Comparison of ENCODE assay signal across 22 mouse cellular contexts in the genomic region with DNA sequence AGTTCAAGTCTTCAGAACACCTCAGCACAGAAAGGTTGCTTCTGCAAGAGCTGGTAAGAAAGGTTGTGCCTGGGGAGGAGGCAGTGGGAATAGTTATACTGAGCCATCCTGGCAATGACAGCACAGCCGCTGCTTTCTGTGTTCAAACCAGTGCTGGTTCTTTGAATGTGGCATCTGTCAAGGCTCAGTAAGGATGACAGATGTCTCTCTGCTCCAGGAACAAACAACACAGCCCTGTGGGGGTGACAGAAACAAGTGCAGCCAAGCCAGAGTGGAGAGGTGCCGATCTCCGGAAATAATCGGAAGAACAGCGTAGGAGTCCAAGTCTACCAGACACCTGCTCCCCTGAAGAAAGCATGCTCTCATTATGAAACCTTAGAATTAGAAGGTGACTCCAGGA.
DNase-seq lines count a peak whose midpoint lies in the region; ATAC-seq and TF ChIP-seq lines count a peak whose summit lies in the region.
"Had no signal": no experiment of that assay in that cellular context is flagged by ENCODE, and none has a peak within 500 bp of the region (broad histone marks: within the 10 kb centered on the region; RNA-seq: fewer than 3 reads in every experiment).

No protein-coding gene starts in this region.

- H3K27ac ChIP-seq in cortical plate, adult 2 months (ENCODE audit: insufficient read depth, low read length), result peak overlapping the region; percentile 58
- peak overlapping the region; percentile 74 for H3K27ac ChIP-seq in left cerebral cortex, adult 2 months
- H3K27ac ChIP-seq: embryonic facial prominence, embryonic 15.5 days; forebrain, embryonic 12.5 days; heart, embryonic 10.5 days; macrophage; neural tube, embryonic 12.5 days had no signal

- intact Hi-C loops in left cerebral cortex, adult 2 months (cut with DNase I), result no loop called here

- DNase-seq in frontal cortex, postnatal 36 days (ENCODE audit: low spot score in 2 of 2), result peak; percentile 53 to 63
- no peak for DNase-seq in frontal cortex, postnatal 10 days (ENCODE audit: low spot score in 2 of 2)
- DNase-seq in brain, adult 2 months (ENCODE audit: low read depth, low spot score), result peak; percentile 85
- peak; percentile 22 to 29 for DNase-seq in left cerebral cortex, adult 2 months (ENCODE audit: extremely low spot score in 1 of 2, low spot score in 2 of 2)
- DNase-seq: adrenal gland, postnatal 10 days; cerebellum, postnatal 36 days; gastrocnemius, postnatal 14 days; kidney, adult 9 months; liver; lung, adult 18-20 months; midbrain, embryonic 14.5 days; spleen, adult 18-20 months; thymus, postnatal 14 days had no signal

- no peak for TF ChIP-seq CTCF in cortical plate, adult 2 months (IDR thresholded peaks at IDR 0.05; ENCODE audit: extremely low read depth, insufficient read depth, low read length)
- TF ChIP-seq CTCF in left cerebral cortex, adult 2 months (IDR thresholded peaks at IDR 0.05), result no peak

- no peak for TF ChIP-seq POLR2A in cortical plate, adult 2 months (IDR thresholded peaks at IDR 0.05; ENCODE audit: extremely low read depth, insufficient read depth, low read length)

- no peak for ATAC-seq in granulocyte monocyte progenitor cell, adult 5-6 weeks (replicated peaks; ENCODE audit: poor library complexity, severe bottlenecking)
- ATAC-seq in activated CD4-positive, CD25-positive, alpha-beta regulatory T cell, adult 4 months, result no peak
- ATAC-seq: inflammation-experienced regulatory T-cells, adult 6 months had no signal

- H3K4me3 ChIP-seq in cortical plate, adult 2 months (ENCODE audit: insufficient read depth, low read length), result no peak overlapping the region
- no peak overlapping the region for H3K4me3 ChIP-seq in left cerebral cortex, adult 2 months
- H3K4me3 ChIP-seq: embryonic facial prominence, embryonic 15.5 days; forebrain, embryonic 12.5 days; heart, embryonic 10.5 days; neural tube, embryonic 12.5 days had no signal

- peaks cover 7% of the 10 kb centered on the region for H3K4me1 ChIP-seq in cortical plate, adult 2 months (ENCODE audit: control insufficient read depth, insufficient read depth, low read length)
- H3K4me1 ChIP-seq: embryonic facial prominence, embryonic 15.5 days; forebrain, embryonic 12.5 days; heart, embryonic 10.5 days; neural tube, embryonic 12.5 days had no signal

Comparison
In these comparisons a context has a peak if more than half of its experiments do, and no peak if none do; other contexts are left out.
1. DNase-seq: peak in frontal cortex, postnatal 36 days (2 of 2), brain, adult 2 months (single experiment) and left cerebral cortex, adult 2 months (2 of 2); none in frontal cortex, postnatal 10 days (0 of 2).